Mouse (Mus musculus): ENCODE results near the gene Pllp.

Pllp gene

DNA sequence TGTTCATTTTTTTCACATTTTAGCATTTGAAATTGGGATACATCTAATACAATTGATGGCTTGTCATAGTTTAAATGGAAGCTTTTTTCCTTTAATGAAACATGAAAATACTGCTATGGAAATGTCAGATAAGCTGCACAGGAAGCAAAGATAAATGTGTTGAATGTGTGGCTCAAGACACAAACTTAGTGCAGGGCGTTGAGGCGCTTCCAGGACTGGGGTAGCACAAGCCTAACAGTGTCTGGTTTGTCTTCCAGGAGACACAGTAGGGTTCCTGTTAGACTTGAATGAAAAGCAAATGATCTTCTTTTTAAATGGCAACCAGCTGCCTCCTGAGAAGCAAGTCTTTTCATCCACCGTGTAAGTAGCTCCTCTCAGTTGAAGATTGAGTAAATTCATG is 46.6 kb downstream of the Pllp start:
- DNase-seq (ENCODE audit: low spot score): no peak

DNA sequence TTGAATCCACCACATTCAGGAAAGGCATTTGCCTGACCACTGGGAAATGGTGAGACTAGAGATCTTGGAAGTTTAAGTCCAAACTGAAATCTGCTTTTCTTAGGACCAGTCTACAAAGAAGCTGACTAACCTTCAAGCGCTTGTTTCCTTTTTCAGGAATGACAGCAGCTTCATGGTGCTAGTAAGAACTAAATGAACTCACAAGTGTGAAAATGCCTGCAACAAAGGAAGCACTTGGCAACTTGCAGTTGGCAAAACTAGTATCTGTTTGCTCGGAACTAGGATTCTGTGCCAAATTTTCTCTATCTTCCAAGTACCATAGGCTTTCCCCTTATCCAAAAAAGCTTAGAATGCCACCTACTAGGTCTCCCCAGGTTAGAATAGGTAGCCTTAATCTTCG is 49.9 kb downstream of the Pllp start:
- DNase-seq (ENCODE audit: low spot score): no peak

DNA sequence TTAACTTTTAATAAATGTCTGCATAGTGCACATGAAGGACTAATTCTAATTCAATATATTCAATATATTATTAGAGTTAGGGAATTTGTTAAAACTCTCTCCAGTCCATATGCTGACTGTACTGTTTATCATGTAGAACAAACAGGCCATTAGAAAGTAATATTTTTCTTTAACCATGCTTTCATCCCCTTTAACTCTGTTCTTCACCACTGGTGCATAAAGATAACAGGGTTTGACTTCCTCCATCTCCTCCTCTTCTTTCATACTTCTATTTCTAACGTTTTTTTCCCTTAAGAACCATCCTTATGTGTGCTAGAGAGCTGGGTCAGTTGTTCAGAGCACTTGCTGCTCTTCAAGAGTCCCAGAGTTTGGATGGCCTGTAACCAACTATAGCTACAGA is 50.9 kb downstream of the Pllp start:
- no peak for DNase-seq (ENCODE audit: low spot score)

DNA sequence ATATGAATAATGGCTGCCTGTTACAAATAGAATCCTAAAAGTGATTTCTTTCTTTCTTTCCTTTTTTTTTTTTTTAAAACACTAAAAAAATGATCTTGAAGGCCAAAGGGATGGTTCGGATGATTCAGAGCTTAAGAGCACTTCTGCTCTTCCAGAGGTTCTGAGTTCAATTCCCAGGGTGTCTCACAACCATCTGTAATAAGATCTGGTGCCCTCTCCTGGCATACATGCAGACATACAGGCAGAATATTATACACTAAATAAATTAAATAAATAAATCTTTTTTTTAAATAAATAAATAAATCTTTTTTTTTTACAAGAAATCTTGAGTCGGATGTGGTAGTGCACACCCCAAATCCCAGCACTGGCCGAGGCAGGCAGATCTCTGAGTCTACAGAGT is 54.1 kb downstream of the Pllp start:
- no peak for DNase-seq (ENCODE audit: low spot score)

DNA sequence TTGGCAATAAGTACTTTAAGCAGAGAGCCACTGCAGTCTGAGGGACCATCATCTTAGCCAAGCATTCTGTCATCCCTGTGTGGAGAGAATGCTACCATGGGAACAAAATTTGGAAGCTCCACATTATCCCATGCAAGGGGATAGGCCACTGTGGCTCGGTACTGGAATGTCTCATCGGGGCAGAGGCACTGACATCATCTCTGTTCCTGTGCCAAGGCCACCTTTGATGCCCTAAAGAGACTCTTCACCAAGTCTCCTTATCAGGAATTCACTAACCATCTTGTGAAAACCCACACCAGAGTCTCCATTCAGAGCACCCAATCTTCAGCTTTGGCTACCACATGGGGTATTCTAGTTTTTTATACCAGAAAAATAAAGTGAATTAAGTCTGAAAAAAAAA is 54.9 kb downstream of the Pllp start:
- no peak for DNase-seq (ENCODE audit: low spot score)

DNA sequence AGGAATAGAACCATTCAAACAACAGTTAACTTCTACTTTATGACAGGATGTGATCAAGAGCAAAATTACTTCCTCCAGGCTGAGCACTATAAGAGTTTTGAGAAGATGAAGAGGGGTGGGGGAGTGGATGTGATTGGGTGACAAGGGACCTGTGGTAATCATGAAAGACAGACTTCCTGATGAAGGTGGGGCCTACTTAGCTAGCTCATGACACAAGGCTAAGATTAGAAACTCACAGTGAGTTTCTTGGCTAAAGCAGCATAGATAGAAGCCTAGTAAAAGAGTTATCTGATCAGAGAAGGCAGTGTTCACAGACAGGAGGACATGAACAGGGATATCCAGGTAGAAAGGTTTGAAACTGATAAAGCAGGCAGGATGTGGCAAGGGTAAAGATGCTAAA is 61.9 kb downstream of the Pllp start:
- no peak for DNase-seq (ENCODE audit: low spot score)

DNA sequence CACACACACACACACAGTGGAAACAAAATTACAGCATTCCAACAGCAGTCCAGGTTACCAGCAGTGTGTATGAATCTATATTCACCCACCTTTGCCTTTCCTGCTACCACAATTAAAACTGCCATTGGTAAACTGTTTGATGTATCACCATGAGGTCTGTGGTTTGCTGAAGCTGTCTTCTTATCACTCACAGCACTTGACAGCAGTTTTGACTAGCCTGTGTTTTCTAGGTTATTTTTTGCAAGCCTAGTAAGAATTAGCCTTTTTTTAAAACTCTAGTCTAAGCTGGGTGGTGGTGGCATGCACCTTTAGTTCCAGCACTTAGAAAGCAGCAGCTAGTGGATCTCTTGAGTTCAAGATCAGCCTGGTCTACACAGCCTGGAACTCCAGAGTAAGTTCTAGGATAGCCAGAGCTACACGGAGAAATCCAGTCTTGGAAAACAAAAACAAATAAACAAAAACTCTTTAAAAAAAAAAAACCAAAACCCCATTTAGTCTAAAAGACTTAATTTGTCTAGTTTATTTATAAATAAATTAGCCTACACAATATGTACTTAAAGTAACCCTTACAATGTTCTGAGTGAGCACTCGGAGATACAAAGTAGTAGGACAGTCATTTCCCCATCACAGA is 62.4 kb downstream of the Pllp start:
- no peak for DNase-seq (ENCODE audit: low spot score)

All from layer of hippocampus, adult 11-12 months (tissue).